Mouse (Mus musculus): ENCODE results near the gene Bglap2.
"Not testable (repeated sequence)": the region's sequence is repeated elsewhere in the genome, so short reads cannot be mapped to it uniquely, and the experiment has no call there.

The Bglap2 gene

GRCm38 (mm10) chr3:88393776-88394375 lies 15.4 kb upstream of the Bglap2 start:
- no peak for DNase-seq (ENCODE audit: low spot score)

DNA sequence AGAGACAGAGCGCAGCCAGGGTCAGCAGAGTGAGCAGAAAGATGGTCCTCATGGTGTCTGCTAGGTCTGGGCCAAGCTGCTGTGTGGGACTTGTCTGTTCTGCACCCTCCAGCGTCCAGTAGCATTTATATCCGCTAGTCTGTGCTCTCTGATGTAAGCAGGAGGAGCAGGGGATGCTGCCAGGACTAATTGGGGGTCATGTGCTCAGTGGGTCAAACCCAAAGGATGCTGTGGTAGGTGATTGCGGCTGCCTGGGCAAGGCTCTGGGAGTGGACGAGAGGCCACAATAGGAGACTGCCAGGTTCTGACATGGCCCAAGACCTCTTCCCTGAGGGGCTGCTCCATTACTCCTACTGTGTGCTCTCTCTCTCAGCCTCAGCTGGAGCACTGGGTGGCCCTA lies 5.9 kb upstream of the Bglap2 start, which contains the start of gene Bglap:
Bglap (minus strand) TSS at position 101 of the 400 bp plus-strand sequence.
- DNase-seq (ENCODE audit: low spot score), result no peak

DNA sequence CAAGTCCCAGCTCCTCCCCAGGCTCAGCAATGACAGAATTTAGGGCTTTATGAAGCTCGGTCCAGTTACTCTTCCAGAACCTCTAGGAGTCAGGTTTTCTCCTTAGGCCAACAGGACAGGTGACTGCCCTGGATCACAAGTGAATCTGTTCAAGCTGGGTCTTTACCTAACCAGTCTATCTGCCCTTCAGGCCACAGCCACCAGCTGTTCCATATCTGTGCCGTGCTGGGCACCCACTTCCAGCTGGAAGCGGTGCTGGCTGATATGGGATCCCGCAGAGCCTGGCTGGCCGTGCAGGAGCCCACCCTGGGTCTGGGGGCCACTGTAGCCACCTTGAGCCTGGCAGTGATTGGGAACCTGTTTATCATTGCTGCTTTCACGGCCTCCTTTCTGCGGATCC lies 3.9 kb upstream of the Bglap2 start:
- DNase-seq (ENCODE audit: low spot score), result not testable (repeated sequence)

GRCm38 (mm10) chr3:88381389-88382315 lies 3.2 kb upstream of the Bglap2 start:
- DNase-seq (ENCODE audit: low spot score), result not testable (repeated sequence)

DNA sequence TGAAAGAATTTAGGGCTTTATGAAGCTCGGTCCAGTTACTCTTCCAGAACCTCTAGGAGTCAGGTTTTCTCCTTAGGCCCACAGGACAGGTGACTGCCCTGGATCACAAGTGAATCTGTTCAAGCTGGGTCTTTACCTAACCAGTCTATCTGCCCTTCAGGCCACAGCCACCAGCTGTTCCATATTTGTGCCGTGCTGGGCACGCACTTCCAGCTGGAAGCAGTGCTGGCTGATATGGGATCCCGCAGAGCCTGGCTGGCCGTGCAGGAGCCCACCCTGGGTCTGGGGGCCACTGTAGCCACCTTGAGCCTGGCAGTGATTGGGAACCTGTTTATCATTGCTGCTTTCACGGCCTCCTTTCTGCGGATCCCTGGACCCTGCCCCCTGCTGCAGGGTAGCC lies 1.9 kb downstream of the Bglap2 start:
- not testable (repeated sequence) for DNase-seq (ENCODE audit: low spot score)

DNA sequence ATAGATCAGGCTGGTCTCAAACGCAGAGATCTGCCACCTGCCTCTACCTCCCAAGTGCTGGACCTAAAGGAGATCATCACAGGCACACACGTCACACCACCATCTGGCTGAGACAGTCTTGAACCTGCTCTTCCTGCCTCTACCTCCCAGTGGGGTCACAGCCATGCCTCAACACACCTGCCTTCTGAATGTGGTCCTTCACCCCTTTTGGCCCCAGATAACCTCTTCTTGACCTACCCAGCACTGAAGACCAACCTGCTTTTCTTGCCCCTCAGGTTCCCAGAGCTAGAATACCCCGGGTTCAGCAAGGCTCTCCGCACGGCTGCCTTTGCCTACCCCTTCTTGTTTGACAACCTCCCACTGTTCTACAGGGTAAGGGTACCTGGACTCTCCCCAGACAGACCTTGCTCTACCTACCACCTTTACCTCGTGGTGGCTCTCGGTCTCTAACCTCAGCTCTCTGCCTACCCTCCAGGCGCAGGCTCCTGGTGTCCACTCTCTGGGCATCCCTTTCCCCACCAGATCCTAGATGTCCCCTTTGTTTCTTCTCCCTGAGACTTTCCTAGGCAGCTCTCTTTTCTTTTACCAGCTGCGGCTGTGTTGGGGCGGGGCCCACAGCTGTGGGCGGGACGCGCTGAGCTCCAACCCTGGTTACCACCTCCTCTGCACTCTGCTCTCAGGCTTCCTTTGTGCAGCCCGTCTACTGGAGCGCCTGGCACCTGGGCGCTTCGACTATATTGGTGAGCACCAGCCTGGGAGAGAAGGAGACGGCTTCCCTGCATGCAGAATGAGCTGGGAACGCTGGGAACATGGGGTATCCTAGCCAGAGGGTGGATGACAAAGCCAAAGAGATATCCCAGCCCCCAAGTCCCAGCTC lies 2.5 kb downstream of the Bglap2 start:
- not testable (repeated sequence) for DNase-seq (ENCODE audit: low spot score)

GRCm38 (mm10) chr3:88372643-88373042 lies 5.9 kb downstream of the Bglap2 start, which contains the start of gene Bglap3:
Gene Bglap3, minus strand, starts transcription at chr3:88372743.
- DNase-seq (ENCODE audit: low spot score), result not testable (repeated sequence)

DNA sequence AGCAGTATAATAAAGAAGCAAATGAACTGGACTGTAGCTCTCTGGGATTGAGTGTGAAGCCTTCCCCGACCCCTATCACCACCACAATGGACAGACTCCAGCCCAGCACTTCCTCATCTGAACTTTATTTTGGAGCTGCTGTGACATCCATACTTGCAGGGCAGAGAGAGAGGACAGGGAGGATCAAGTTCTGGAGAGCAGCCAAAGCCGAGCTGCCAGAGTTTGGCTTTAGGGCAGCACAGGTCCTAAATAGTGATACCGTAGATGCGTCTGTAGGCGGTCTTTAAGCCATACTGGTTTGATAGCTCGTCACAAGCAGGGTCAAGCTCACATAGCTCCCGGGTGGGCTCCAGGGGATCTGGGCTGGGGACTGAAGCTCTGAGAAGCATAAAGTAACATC lies 10.0 kb downstream of the Bglap2 start:
- not testable (repeated sequence) for DNase-seq (ENCODE audit: low spot score)

DNA sequence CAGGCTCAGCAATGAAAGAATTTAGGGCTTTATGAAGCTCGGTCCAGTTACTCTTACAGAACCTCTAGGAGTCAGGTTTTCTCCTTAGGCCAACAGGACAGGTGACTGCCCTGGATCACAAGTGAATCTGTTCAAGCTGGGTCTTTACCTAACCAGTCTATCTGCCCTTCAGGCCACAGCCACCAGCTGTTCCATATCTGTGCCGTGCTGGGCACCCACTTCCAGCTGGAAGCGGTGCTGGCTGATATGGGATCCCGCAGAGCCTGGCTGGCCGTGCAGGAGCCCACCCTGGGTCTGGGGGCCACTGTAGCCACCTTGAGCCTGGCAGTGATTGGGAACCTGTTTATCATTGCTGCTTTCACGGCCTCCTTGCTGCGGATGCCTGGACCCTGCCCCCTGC lies 11.0 kb downstream of the Bglap2 start:
- not testable (repeated sequence) for DNase-seq (ENCODE audit: low spot score)

GRCm38 (mm10) chr3:88366830-88367428 lies 11.6 kb downstream of the Bglap2 start:
- not testable (repeated sequence) for DNase-seq (ENCODE audit: low spot score)

- DNase-seq (ENCODE audit: low spot score), result no peak
Observed at GRCm38 (mm10) chr3:88365705-88366361, 12.7 kb downstream of the Bglap2 start.

GRCm38 (mm10) chr3:88364337-88364736 lies 14.2 kb downstream of the Bglap2 start, which contains the start of gene Paqr6:
Gene Paqr6, plus strand, starts transcription at chr3:88364584.
- peak; percentile 63 for DNase-seq (ENCODE audit: low spot score)

DNA sequence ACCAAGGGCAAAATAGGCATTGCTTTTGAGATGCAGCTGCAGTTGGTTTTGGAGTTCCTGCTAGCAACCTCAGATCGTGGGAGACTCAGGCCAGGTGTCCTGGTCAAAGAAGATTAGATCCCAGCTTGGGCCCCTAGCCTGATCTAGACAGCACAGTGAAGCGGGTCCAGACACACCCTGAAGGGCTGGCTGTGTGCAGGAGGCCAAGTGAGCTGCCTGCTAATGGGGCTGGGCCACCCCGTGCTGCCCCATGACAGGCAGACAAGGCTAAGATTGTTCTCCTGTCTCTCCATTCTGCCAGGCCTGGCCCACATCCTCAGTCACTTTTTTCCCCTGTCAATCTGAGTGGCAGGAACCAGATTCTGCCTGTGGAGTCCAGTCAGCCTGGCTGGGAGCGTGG lies 14.8 kb downstream of the Bglap2 start:
- no peak for DNase-seq (ENCODE audit: low spot score)

DNA sequence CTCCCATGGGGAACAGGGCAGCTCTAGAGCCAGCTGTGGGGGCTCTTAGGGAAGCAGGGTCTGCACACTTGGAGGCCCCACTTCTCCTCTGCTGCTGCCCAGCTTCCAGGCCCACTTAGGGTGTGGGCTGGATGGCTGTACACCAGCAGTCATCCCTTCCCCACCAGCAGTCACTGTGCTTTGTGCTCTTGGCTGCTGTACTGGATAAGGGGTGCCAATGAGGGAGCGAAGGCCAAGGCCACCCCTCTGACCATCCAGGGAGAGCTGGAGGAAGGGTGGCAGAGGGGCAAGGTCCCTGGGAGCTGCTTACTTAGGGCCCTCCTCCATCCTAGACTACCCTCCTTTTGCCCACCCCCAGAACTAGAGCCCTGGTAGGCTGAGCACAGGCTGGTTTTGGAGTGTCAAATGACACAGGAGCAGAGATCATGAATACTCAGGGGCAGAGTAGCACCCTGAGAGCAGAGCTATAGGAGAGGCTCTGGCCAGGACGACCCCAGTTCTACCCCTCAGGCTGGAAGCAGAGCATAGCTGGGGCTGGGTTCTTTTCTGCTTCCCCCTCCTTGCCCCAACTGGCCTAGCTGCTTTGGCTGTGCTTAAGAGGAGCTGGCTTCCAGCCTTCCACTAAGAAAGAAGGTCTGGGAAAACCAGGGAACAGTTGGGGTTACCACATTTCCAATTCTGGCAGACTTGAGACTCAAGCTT lies 16.7 kb downstream of the Bglap2 start:
- DNase-seq (ENCODE audit: low spot score), result no peak

- DNase-seq (ENCODE audit: low spot score), result no peak
Observed at GRCm38 (mm10) chr3:88361096-88361495, 17.4 kb downstream of the Bglap2 start.

DNA sequence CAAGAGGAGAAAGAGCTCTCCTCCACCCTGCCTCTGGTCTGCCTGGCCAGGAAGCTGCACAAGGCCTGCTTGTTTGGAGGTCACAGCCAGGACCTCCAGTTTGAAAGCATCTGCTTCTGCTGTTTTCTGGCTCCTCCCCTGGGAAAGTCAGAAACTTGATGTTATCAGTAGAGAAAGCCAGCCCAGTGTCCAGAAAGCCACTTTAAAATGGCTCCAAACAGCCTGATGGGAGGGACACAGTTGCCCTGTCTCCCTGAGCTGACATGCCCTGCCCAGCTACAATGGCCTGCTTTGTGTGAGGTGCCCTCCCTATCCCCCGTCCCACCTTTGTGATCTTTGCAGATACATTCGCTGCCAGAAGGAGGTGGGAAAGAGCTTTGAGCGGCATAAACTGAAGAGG lies 18.5 kb downstream of the Bglap2 start:
- no peak for DNase-seq (ENCODE audit: low spot score)

DNA sequence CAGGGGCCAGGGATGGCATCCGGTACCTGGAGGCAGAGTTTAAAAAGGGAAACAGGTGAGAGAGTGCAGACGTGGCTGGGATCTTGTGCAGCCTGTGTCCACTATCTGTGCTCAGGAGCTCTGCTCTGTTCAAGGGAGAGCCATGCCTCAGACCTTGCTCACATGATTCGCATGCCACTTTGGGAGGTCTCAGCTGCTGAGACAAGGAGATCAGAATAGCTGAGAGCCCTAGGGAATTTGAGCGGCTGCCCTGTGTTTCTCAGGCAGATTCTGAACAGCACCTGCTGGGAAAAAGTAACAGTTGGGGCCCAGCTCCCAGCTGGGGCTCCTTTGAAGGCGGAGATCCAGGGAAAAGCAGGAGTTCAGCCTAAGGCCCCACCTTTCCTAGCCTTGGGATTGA lies 18.9 kb downstream of the Bglap2 start:
- DNase-seq (ENCODE audit: low spot score), result no peak

- peak; percentile 65 for DNase-seq (ENCODE audit: low spot score)
Observed at GRCm38 (mm10) chr3:88354396-88355165, 23.9 kb downstream of the Bglap2 start.

GRCm38 (mm10) chr3:88352907-88353306 lies 25.6 kb downstream of the Bglap2 start:
- DNase-seq (ENCODE audit: low spot score), result no peak

GRCm38 (mm10) chr3:88350732-88351131 lies 27.8 kb downstream of the Bglap2 start:
- DNase-seq (ENCODE audit: low spot score), result no peak

Measured in ovary, adult 18-20 months (tissue).